Mouse (Mus musculus): ENCODE data around the gene Shank2.

Shank2 gene

DNA sequence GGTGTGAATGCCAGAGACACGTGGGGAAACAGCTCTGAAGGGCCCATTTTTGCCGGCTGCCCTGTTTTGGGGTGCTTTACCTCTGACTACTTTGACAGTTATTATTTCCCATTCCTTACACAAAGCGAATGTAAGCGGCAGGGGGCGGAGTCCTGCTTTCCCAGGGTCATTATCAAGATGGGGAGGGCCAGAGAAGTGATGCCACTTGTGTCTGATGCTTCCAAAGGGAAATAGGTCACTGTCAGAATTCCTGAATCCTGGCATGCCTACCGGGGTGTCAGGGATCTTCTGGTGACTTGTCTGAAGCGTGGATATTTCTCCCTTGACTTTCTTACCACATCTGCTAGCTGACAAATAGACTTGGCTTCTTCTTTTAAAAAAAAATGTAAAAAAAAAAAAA, 173.3 kb downstream of the Shank2 start:
- DNase-seq = no peak

GRCm38 (mm10) chr7:144175481-144176233, 173.9 kb downstream of the Shank2 start:
- DNase-seq = no peak

GRCm38 (mm10) chr7:144176234-144176730, 174.6 kb downstream of the Shank2 start:
- no peak for DNase-seq

DNA sequence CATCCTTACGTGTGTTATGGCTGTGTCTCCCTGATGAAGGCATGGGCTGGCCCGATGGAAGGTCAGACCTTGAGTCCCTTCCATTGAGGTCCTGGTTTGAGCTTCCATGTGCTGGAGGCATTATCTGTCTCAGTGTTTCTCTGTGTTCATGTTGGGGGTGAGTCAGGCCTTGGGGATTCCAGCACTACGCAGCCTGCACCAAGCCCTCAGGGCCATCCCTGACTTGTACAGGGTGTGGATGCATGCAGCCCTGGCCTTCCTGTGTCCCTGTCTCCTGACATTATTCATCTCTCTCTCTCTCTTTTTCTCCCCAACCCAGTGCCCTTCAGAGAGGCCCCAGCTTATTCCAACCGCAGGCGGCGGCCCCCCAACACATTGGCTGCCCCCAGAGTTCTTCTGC, 177.7 kb downstream of the Shank2 start:
- no peak for DNase-seq

DNA sequence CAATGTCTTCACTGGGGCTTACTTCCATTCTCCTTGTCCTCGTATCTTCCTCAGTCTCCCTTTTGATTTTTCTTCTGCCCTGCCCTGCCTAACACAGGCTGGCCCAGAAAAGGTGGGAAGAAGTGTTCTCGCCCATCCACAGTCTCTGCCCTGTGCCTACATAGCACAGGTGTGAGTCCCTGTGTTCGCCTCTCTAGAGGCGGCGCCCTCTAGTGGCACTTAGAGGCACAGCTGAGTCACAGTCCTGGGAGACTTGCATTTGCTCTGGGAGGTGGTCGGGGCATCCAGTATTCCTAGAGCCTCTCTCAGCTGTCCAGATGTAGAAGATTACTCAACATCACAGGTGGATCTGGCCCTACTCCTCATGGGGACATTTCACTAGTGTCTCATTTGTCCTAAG, 179.2 kb downstream of the Shank2 start:
- DNase-seq = peak; percentile 49

GRCm38 (mm10) chr7:144187869-144188430, 186.2 kb downstream of the Shank2 start:
- no peak for DNase-seq

- DNase-seq = no peak
Measured at GRCm38 (mm10) chr7:144189446-144189845, 187.7 kb downstream of the Shank2 start.

- no peak for DNase-seq
Measured at GRCm38 (mm10) chr7:144198491-144198890, 196.8 kb downstream of the Shank2 start.

- DNase-seq = no peak
Measured at GRCm38 (mm10) chr7:144202017-144202682, 200.4 kb downstream of the Shank2 start.

DNA sequence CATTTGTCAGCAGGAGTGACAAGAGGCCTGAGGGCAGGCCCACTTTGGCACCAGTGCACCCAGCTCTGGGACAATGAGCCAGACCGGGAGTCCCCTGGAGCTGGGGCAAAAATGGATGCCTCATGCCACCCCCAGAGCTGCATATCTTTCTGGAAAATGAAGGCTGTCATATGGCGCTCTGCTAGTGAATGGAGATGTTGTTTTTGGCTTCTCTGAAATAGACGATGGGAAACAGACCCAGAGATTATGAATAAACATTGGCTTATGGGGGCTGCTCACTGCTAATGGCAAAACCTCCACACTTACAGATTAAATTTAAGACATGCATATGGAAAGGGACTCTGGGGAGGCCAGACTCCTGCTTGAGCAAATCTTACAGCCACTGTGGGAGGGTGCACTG, 202.6 kb downstream of the Shank2 start:
- no peak for DNase-seq

DNA sequence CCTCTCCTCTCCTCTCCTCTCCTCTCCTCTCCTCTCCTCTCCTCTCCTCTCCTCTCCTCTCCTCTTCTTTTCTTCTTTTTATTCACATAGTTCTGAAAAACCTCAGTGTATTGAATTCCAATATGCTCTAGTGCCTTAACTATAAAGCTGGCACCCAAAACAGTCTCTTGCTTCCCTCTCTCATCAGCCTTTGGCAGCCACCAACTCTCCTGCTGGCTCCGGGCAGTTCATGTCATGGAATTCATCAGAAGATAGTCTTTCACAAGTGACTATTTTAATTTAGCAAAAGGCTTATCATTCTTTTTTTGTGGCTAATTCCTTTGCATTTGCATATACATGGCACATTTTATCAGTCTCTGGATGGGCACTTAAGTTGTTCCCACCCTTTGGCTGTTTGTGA, 203.4 kb downstream of the Shank2 start:
- DNase-seq = no peak

DNA sequence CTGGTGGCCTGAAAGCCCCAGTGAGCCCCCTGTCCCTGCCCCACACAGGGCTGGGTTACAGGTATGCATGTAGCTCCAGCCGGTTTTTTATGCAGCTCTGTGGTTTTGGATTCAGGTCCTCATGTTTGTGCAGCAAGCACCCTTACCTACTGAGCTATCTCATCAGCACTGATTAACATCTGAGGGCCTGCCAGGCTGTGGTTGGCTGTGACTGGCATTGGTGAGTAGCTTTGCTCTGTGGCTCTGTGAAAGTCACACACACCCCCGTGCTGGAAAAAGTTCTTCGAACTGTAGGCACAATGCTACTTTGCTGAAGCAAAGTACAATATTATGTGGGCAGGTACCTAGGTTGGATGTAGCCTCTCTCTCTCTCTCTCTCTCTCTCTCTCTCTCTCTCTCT, 204.1 kb downstream of the Shank2 start:
- no peak for DNase-seq

DNA sequence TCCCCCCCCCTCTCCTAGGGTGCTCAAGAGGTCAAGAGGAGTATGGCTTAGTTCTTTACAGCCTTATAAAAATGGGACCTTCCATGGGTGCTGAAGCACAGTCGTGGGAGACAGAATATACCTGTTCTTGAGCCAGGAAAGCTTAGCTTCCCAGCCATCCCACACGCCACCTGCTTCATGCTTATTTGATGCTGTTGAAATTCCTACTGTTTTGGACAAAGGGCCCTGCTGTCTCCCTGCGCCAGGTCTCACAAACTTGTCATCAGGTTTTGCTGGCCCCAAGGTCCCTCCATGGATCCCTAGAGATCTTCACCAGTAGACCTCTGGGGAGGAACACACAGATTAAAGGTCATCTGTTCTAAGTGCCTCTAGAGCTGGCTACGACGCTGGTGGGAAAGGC, 204.5 kb downstream of the Shank2 start:
- no peak for DNase-seq

DNA sequence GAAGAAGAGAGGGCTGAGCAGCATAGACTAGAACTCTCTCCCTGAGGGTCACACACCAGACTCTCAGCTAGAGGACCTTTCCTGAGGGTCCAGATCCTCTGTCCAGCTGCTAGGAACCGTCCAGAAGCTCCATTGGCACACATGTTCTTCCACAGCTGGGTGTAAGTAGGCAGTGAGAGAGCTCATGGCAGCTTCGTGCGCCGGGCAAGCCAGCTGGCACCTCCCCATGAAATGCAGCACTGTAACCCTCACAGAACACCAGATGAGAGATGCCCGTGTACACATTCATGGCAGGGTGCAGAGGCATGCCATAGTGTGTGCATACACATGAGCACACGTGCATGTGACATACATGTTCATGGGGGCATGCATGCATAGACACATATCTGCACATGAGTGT, 205.4 kb downstream of the Shank2 start:
- DNase-seq = no peak

- no peak for DNase-seq
Measured at GRCm38 (mm10) chr7:144207849-144208248, 206.1 kb downstream of the Shank2 start.

DNA sequence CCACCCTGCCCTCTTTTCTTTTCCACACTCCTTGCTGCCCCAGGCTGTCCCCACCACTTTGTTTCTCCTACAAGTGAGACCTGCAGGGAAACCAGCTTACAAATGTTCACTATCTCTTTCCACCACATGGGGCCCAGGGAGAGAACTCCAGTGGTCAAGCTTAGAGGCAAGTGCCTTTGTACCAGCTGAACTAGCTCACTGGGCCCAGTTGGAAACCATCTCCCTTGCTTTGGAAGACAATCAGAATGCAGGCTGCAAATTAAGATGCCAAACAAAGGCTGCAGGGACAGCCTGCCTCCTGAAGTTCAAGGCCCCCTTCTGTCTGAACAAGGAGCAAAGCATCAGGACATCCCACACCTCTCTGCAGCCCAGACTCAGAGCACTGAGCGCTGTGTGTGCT, 206.9 kb downstream of the Shank2 start:
- no peak for DNase-seq

DNA sequence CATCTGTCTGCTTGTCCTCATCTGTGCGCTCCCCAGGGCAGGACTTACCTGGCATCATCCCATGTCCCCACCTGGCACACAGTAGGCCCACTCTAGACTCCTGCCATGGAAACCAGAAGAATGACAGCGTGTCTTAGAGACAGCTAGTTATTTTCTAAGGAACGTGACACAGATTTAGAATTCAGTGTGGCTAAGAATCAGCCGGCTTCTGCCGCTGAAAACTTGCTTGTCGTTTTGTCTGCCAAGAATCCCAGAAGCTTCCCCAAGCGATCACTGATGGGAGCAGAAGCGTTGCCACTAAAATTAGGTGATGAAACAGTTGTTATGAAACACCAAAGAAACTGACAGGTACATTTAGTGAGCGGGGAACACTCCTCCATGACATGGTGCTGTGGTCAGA, 208.8 kb downstream of the Shank2 start:
- no peak for DNase-seq

DNA sequence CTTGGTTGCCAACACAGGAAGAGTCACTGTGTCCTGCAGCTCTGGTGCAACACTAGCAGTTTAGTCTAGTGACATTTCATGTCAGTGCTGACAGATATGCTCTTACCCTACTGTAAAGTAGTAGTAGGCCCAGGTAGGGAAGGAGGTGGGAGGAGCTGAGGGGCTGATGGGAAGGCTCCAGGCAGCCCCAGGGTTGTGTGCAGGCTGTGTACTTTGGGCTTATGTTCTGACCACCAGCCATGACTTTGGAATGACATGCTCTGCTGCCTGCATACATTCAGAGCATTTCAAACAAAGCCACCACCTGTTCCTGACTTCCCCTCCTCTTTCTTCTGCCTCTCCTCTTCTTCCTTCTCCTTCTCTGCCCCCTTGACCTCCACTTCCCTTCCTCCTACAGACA, 211.0 kb downstream of the Shank2 start:
- DNase-seq = no peak

- DNase-seq = peak; percentile 30
Measured at GRCm38 (mm10) chr7:144217192-144217591, 215.5 kb downstream of the Shank2 start.

- DNase-seq = no peak
Measured at GRCm38 (mm10) chr7:144228683-144229082, 227.0 kb downstream of the Shank2 start.

DNA sequence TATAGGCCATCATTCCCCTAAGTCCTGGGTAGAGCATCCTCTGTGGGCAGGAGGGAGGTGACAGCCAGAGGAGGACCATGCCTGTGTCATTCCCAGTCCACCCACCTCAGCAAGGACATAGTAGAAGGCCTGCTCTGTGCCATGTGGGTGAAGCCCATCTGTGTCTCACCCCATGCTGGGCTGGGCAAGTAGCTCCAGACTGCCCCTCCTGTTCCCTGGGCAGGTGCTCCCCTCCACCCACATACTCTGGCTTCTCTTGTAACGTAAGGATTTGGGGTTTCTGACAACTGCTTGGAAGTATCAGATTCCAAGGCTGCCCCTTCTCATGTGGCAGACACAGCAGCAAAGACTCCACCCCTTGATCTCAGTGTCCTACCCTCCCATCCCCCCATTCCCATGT, 227.7 kb downstream of the Shank2 start:
- DNase-seq = no peak

- no peak for DNase-seq
Measured at GRCm38 (mm10) chr7:144232132-144232706, 230.5 kb downstream of the Shank2 start.

DNA sequence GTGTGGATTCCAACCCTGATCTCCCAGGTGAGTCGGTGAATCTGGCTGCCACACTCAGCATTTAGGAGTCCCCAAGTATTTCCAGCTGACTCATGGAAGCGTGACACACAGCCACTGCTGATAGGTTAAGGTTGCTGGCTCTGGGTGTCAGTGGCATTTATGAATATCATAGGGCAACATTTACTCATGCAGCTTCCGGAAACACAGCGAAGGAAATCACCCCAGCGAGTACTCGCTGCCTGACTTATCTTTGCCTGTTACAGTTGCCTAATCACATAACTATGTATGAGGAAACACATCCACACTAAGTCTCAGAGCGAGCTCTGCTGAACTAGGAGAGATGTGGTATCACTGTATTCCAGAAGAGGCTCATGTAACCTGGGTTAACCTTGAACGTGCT, 231.8 kb downstream of the Shank2 start:
- DNase-seq = no peak

- DNase-seq = no peak
Measured at GRCm38 (mm10) chr7:144234783-144235182, 233.1 kb downstream of the Shank2 start.

Measured in thymus, postnatal 14 days (tissue).